Mouse (Mus musculus) central nervous system, embryonic 14 days (tissue): ENCODE measurements around the gene Upp2. TPM values are rescaled to one million over a fixed set of nuclear protein-coding genes. Genes with fewer than 3 reads are reported as not detected.

Experiments used
- polyA plus RNA-seq: library from polyadenylated mRNA; depleted of rRNA; stranded (reverse); fragments of >200 nt; gene quantifications from 2 replicates; pipeline ENCODE4 v1.2.3, GENCODE M21; 2012; rRNA removed

Upp2 gene
- 15.6 and 15.7 TPM in 2 replicates for polyA plus RNA-seq

GRCm38 (mm10) chr2:58567066-58567810, at the start of gene Upp2, which contains the start of gene Acvr1:
Upp2 (plus strand) TSS chr2:58567298.
Acvr1 (minus strand) TSS chr2:58567157.

Other genes starting within 250 kb of the Upp2 start
- 0.13 and 0.50 TPM in 2 replicates for gene Acvr1c, start 209.4 kb upstream of the Upp2 start, polyA plus RNA-seq
- gene Gm17409, start 97.2 kb upstream of the Upp2 start, polyA plus RNA-seq: not detected in 2 replicates
- gene Acvr1, start 141 bp upstream of the Upp2 start, polyA plus RNA-seq: 18.0 and 23.3 TPM in 2 replicates